Mouse (Mus musculus): ENCODE data around the gene Fgfr2. TPM values are rescaled to one million over a fixed set of nuclear protein-coding genes. Genes with fewer than 3 reads are reported as not detected.
A peak's percentile ranks its signal among the peaks of the same experiment; 100 is the strongest.

Gene Fgfr2
- total RNA-seq, 2 experiments from 2014 or later: 44.0 to 52.8 TPM

DNA sequence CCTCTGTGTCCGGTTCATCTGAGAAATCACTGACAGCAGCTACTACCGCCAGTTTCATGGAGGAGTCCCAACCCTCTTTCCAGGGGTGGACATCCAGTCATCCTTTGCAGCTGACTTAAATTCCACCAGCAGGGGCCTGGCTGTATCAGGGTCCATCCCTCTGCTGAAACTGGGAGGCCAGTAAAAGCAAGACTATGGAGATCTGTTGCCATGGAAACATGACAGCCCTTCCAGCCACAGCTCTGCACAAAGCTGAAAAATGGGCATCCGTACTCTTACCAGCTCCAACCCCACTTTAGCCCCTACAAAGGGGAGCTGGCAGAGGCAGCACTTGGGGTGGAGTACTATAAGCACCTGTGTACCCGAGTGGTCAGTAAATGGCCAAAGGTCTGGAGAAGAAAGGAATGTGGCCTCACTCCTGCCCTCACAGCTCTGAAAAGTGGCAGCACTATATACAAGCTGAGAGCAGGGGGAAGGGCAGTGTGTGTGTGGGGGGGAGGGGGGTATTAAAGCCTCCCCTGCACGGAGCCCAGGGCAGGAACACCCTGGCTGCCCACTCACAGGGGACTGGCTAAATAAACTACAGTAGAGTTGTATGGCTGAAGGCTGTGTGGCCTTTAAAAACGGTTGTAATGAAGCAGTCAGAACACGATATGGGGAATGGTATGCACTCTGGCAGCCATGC, 341.9 kb downstream of the Fgfr2 start:
- no peak for DNase-seq (ENCODE audit: low spot score in 2 of 2)

DNA sequence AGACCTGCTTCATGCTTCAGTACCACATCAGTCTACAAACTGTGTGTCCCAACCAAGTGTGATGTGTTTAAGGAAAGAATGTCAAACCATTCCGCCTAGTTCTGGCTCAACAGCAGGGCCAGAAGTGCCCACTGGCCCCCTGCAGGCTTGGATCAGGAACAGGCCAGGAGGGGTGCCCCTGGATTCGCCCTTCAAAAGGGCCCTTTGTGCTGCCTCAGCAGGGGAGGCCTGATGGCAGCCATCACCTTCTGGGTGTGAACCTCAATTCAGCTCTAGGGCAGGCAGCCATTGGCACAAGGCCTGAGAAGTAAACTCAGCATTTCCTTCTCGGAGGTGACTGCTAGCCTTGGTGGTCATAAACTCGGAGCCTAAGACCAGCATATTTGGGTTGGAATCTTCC, 342.5 kb downstream of the Fgfr2 start:
- no peak for DNase-seq (ENCODE audit: low spot score in 2 of 2)

DNA sequence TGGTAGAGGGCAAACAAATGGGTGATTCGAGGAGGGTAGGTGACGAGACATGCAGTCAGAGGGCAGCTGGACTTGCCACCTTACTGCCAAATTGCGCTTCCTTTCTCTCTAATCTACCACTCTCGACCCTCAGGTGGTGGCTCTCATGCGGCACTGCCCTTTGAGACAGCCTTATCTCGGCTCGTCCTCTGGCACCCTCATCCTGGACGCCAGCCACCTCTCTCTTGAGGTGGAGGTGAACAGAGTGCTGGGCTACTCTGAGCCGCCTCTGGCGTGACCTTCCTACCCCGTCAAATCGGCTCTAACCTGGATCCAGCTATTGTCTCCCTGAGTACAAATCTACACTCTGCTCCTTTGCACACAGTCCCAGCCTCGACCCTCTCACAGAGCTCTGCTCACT, 344.5 kb downstream of the Fgfr2 start:
- DNase-seq (ENCODE audit: low spot score in 2 of 2): no peak

GRCm38 (mm10) chr7:132777728-132778453, 345.3 kb downstream of the Fgfr2 start:
- DNase-seq (ENCODE audit: low spot score in 2 of 2): no peak

DNA sequence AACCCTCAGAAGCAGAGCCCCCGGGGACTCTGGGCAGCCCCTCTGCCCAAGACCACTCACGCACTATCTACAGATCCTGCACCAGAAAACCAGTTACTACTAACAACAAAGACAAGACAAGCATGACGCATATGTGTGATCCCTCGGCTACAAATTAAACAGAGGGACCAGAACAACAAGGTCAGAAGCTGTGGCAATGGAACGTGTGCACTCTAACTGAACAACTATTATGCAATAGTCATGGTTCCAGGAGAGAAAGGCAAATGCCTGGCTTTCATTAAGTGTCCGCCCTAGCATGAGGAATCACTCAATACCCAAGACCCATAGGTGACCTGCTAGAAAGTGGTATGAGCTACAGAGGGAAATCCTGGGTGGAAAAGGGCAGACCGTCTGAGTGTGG, 346.0 kb downstream of the Fgfr2 start:
- DNase-seq (ENCODE audit: low spot score in 2 of 2): no peak

DNA sequence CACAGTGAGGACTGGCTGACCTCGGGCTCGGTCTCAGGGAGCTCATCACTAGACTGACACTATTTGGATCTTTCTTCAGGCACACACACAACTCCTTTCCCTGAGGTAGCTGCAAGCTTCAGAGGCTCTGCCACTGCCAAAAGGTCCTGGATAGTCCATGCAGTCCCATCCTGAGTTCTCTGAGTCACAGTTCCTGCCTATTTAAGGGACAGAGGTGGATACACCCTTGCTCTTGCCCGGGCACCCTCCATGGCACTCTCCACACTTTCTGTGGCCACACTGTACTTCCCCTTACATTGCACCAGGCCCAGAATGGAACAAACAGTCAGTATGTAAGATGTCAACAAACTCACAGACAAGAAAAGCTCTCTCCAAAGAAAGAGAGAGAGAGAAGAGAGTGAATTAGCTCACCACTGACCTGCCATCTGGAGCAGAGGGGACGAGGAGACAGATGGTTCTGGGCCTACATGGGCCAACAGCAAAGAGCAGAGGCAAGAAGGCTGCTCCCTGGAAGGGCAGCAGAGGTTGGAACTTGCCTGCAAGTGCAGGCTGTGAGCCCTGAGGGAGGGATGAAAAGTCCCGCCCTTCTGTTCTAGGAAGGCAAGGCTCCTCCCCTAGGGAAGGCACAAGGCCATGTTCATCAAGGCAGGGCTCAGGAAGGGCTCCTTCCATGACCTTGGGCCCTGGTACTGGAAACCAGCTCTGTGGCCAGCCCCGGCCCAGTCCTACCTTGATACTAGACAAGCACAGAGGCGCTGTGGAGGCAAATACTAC, 346.6 kb downstream of the Fgfr2 start:
- DNase-seq (ENCODE audit: low spot score in 2 of 2): no peak

- DNase-seq (ENCODE audit: low spot score in 2 of 2): no peak
Measured at GRCm38 (mm10) chr7:132775922-132776321, 347.2 kb downstream of the Fgfr2 start.

GRCm38 (mm10) chr7:132775333-132775732, 347.8 kb downstream of the Fgfr2 start:
- no peak for DNase-seq (ENCODE audit: low spot score in 2 of 2)

GRCm38 (mm10) chr7:132773011-132773705, 350.0 kb downstream of the Fgfr2 start:
- no peak for DNase-seq (ENCODE audit: low spot score in 2 of 2)

GRCm38 (mm10) chr7:132772440-132772839, 350.7 kb downstream of the Fgfr2 start:
- DNase-seq (ENCODE audit: low spot score in 2 of 2): no peak

DNA sequence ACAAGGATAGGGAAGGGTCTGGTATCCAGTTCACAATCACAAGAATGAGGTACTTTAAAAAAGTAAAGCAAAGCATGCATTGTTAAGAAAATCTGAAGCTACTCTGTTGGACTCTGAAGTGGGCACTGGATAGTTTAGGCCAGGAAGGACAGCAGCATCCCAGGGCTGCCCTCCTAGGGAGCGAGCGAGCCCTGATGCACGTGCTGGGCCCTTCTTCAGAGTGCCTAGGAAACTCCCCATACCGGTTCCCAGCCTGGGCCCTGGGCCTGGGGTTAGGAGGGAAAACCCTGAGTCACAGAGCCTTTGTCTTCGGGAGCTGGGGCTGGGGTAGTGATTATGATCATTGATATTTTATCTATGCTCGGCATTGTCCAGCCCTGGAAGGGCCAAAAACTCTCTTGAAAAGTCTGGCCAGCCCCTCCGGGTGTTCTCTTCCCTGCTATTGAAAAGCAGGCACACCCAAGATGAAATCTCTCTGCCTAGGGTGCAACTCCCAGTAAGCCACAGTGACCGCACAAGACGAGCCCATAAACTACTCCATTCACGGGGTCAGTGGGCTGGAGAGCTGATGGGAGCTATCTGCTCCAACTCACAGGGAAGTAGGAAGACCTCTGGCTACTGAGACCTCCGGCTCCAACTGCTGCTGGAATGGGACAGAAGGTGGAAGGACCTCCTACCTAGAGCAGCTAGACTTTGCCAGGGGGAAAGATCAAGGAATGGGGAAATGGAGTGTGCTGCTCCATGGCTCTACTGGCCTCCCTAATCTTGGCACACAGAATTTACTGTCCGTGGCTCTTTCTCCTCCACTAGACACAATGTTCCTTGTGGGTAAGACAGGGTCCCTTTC, 354.4 kb downstream of the Fgfr2 start:
- no peak for DNase-seq (ENCODE audit: low spot score in 2 of 2)

- no peak for DNase-seq (ENCODE audit: low spot score in 2 of 2)
Measured at GRCm38 (mm10) chr7:132767999-132768370, 355.2 kb downstream of the Fgfr2 start.

DNA sequence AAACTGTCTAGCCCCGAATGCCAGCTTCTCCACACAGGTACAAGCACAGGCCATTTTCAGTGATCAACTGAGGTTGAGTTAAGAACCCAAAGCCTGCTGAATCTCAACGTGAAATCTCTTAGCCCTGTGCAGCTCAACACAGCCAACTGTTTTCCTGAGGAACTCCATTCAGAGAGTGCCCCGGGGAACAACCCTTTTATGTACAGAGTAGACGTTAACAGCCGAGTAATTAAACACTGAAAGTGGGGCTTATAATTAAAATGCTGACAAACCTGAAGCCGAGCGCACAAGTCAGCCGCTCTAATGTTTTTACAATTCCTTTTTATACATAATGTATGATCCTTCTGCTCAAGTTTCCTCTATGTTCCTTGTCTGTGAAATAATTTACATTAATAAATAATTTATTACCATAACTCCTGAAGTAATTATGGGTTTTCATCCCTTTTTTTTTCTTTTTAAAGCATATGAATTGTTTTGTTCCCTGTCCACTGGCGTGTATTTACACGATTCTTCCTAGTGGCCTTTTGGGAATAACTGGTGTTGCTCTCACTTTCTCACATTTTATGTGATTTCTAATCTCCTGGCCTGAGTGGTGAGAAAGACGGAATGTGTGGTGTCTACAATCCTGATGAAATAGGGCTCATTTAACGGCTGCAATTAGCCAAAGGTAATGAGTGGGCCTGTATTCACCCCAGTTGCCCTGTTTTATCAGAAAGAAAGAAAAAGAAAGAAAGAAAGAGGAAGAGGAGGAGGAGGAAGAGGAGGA, 355.7 kb downstream of the Fgfr2 start:
- DNase-seq (ENCODE audit: low spot score in 2 of 2): no peak

- DNase-seq (ENCODE audit: low spot score in 2 of 2): no peak
Measured at GRCm38 (mm10) chr7:132766235-132766871, 356.8 kb downstream of the Fgfr2 start.

DNA sequence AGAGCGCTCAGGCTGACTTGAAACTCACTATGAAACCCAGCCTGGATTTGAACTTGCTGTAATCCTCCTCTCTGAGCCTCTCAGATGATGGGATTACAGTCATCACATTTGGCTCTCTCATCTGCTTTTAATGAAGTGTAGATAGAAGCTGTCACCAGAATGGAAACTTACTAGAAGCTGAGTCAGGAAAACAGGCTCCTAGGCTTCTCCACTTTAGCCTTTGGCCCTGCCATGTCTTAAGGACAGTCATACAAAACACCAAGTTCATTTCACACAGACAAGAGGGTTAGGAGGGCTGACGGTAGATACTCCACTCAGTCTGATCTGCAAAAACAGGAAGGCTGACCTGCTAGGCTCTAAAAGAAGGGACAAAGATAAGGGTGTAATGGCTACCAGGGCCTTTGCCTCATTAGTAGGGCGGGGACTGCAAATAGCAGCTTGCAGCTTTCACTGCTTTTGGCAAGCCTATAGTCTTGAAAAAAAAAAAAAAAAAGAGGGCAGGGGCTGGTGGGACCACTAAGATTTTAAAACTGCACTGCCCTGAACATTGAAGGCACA, 357.4 kb downstream of the Fgfr2 start:
- DNase-seq (ENCODE audit: low spot score in 2 of 2): no peak

- DNase-seq (ENCODE audit: low spot score in 2 of 2): no peak
Measured at GRCm38 (mm10) chr7:132764896-132765491, 358.2 kb downstream of the Fgfr2 start.

DNA sequence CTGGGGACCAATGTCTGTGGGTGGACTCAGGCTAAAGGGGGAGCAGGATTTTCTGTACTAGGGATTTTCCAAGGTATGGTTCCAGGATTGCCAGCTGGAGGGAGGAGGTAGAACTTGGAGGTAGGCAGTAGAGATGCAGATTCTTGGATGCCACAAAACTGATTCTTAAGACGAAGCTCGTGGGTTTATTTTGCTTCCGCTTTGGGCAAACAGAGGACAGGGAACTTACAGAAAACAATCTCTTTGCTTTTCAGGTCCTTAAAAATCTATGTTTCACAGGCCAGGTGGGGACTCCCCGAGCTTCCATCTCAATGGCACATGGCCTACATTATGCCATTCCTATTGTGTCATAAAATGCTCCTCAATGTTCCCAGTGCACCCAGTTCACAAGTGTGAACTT, 358.8 kb downstream of the Fgfr2 start:
- no peak for DNase-seq (ENCODE audit: low spot score in 2 of 2)

DNA sequence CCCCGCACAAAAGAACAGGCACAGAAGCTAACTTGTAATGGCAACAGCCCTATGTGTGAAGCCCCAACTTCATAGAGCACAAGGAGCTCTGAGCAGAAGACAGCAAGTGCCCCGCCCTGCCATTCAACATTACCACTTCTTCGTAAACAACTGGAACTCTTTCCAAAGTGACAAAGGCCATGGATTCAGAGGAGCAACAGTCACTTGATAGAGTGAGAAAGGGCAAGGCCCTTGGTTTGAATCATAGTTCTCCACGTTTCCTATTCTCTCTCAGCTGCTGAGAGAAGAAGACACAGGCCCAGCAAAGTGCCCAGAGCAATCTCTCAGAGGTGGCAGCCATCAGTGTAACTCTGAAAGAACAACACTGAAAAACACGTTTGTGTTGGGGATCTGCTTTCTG, 359.2 kb downstream of the Fgfr2 start:
- no peak for DNase-seq (ENCODE audit: low spot score in 2 of 2)

GRCm38 (mm10) chr7:132763351-132763750, 359.8 kb downstream of the Fgfr2 start:
- DNase-seq (ENCODE audit: low spot score in 2 of 2): peak; percentile 60 to 70

All from left cerebral cortex, adult 18-20 months (tissue).